Comparison of ENCODE assay signal across 11 mouse cellular contexts in the genomic region with DNA sequence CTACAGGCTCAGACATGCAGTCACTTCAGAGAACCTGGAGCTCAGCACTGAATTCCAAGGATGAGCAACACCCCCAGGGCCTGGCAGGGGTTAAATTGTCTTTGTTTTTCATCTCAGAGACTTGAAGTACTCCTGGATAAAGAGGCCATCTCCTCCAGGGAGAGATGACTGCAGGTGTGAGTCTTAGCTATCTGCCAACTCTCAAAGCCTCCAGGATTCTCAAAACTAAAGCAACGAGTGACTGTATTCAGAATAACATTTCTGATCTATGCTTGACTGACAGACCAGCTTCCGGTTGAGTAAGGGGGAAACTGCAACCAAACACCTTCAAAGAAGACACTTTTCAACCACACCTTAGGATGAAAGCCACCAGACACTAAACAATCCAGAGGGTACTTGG. TPM values are rescaled to one million over a fixed set of nuclear protein-coding genes. Genes with fewer than 3 reads are reported as not detected.
DNase-seq lines count a peak whose midpoint lies in the region; ATAC-seq and TF ChIP-seq lines count a peak whose summit lies in the region.
"Had no signal": no experiment of that assay in that cellular context is flagged by ENCODE, and none has a peak within 500 bp of the region (broad histone marks: within the 10 kb centered on the region; RNA-seq: fewer than 3 reads in every experiment).

No protein-coding gene starts in this region.

- H3K9me3 ChIP-seq in intestine, embryonic 15.5 days: no peaks in the 10 kb centered on the region
- no peaks in the 10 kb centered on the region for H3K9me3 ChIP-seq in intestine, embryonic 16.5 days (ENCODE audit: control insufficient read depth, low read length)
- H3K9me3 ChIP-seq in midbrain, embryonic 15.5 days: no peaks in the 10 kb centered on the region
- H3K9me3 ChIP-seq: embryonic facial prominence, embryonic 15.5 days; G1E had no signal

- H3K4me3 ChIP-seq in intestine, embryonic 15.5 days (replicated peaks): no peak overlapping the region
- H3K4me3 ChIP-seq in intestine, embryonic 16.5 days (ENCODE audit: low read length): no peak overlapping the region
- H3K4me3 ChIP-seq in midbrain, embryonic 15.5 days: no peak overlapping the region
- H3K4me3 ChIP-seq in layer of hippocampus, adult 2 months: no peak overlapping the region
- H3K4me3 ChIP-seq: embryonic facial prominence, embryonic 15.5 days had no signal

- H3K27ac ChIP-seq in intestine, embryonic 15.5 days: peak overlapping the region; percentile 33; the same call in 1 of the 2 replicates
- no peak overlapping the region for H3K27ac ChIP-seq in intestine, embryonic 16.5 days (ENCODE audit: low read length)
- H3K27ac ChIP-seq in midbrain, embryonic 15.5 days: no peak overlapping the region
- no peak overlapping the region for H3K27ac ChIP-seq in layer of hippocampus, adult 2 months
- H3K27ac ChIP-seq: embryonic facial prominence, embryonic 15.5 days had no signal

- H3K9ac ChIP-seq in intestine, embryonic 15.5 days: no peak overlapping the region
- H3K9ac ChIP-seq in intestine, embryonic 16.5 days (ENCODE audit: low read depth, low read length): no peak overlapping the region
- H3K9ac ChIP-seq in midbrain, embryonic 15.5 days: no peak overlapping the region
- H3K9ac ChIP-seq: embryonic facial prominence, embryonic 15.5 days had no signal

- 0 out of 2 replicates have a peak overlapping the region, but pooled peaks have one; percentile 9 for H3K4me2 ChIP-seq in intestine, embryonic 15.5 days (replicated peaks)
- H3K4me2 ChIP-seq in intestine, embryonic 16.5 days (ENCODE audit: low read depth, low read length): no peak overlapping the region
- peak overlapping the region; percentile 65; the same call in 1 of the 2 replicates for H3K4me2 ChIP-seq in midbrain, embryonic 15.5 days
- H3K4me2 ChIP-seq: embryonic facial prominence, embryonic 15.5 days had no signal

- H3K36me3 ChIP-seq in intestine, embryonic 15.5 days: no peaks in the 10 kb centered on the region
- H3K36me3 ChIP-seq in intestine, embryonic 16.5 days (ENCODE audit: control insufficient read depth, insufficient read depth, low read length): no peaks in the 10 kb centered on the region
- H3K36me3 ChIP-seq in midbrain, embryonic 15.5 days (replicated peaks): no peaks in the 10 kb centered on the region
- H3K36me3 ChIP-seq: embryonic facial prominence, embryonic 15.5 days had no signal

- H3K27me3 ChIP-seq in intestine, embryonic 15.5 days (replicated peaks): no peaks in the 10 kb centered on the region
- no peaks in the 10 kb centered on the region for H3K27me3 ChIP-seq in intestine, embryonic 16.5 days (replicated peaks; ENCODE audit: control insufficient read depth, insufficient read depth, low read length)
- H3K27me3 ChIP-seq in midbrain, embryonic 15.5 days (replicated peaks): 0 out of 2 replicates have a peak, but pooled peaks cover 3% of the 10 kb centered on the region

- WGBS in intestine, embryonic 15.5 days: 26% methylated on average over 2 of the region's 2 CpGs
- 30% methylated on average over 2 of the region's 2 CpGs for WGBS in intestine, embryonic 16.5 days
- WGBS in midbrain, embryonic 15.5 days: 55% methylated on average over 2 of the region's 2 CpGs

- TF ChIP-seq CTCF in layer of hippocampus, adult 2 months (conservative IDR thresholded peaks at IDR 0.05): no peak

- no peak for ATAC-seq in intestine, embryonic 15.5 days
- ATAC-seq in intestine, embryonic 16.5 days: no peak
- no peak for ATAC-seq in midbrain, embryonic 15.5 days (replicated peaks)
- no peak for ATAC-seq in megakaryocyte-erythroid progenitor cell, adult 5-6 weeks (replicated peaks; ENCODE audit: low FRiP score, low TSS enrichment, poor library complexity, severe bottlenecking)

- DNase-seq in CD4-positive helper T cell, adult 2 months (ENCODE audit: low read depth, low spot score): peak; percentile 82
- DNase-seq in fat pad, adult 2 months (ENCODE audit: extremely low read depth, low read depth, low spot score): peak; percentile 88
- no peak for DNase-seq in ovary, postnatal 36 days (ENCODE audit: low spot score)
- DNase-seq in layer of hippocampus, adult 2 months (ENCODE audit: low spot score in 2 of 2): no peak
- DNase-seq: layer of hippocampus, postnatal 36 days had no signal

- peaks cover 26% of the 10 kb centered on the region for H3K4me1 ChIP-seq in intestine, embryonic 15.5 days (replicated peaks)
- peaks cover 6% of the 10 kb centered on the region; the same call in 1 of the 2 replicates for H3K4me1 ChIP-seq in intestine, embryonic 16.5 days (ENCODE audit: control insufficient read depth, insufficient read depth, low read length)
- H3K4me1 ChIP-seq in midbrain, embryonic 15.5 days: peaks cover 28% of the 10 kb centered on the region

RNA-seq across cellular contexts. Expression of a gene that starts 1.9 kb away (rescaled TPM):
- 18.2 and 19.4 TPM in 2 replicates for polyA plus RNA-seq in intestine, embryonic 15.5 days (2015; fragmentation: Nextera tagmentation; extraction: Ambion mirVana)
- 13.7 TPM in 2 replicates for polyA plus RNA-seq in intestine, embryonic 16.5 days (2015; fragmentation: Nextera tagmentation; extraction: Ambion mirVana)
- polyA plus RNA-seq in midbrain, embryonic 15.5 days (2015; fragmentation: Nextera tagmentation; extraction: Ambion mirVana): 22.0 and 22.5 TPM in 2 replicates
- 135 and 191 TPM in 2 replicates for total RNA-seq in megakaryocyte-erythroid progenitor cell, adult 5-6 weeks (2014; fragmentation: Nextera tagmentation)
- total RNA-seq in megakaryocyte-erythroid progenitor cell, adult 5-6 weeks (2017): 76.4 and 185 TPM in 2 replicates
- 10 to 100 TPM; 19.9 to 22.3 TPM for total RNA-seq in layer of hippocampus, adult 2 months (2021)

RNA-seq across cellular contexts. Expression of a gene that starts 41.7 kb away (rescaled TPM):
- polyA plus RNA-seq in intestine, embryonic 15.5 days (2015; fragmentation: Nextera tagmentation; extraction: Ambion mirVana): 8.7 and 10.4 TPM in 2 replicates
- polyA plus RNA-seq in intestine, embryonic 16.5 days (2015; fragmentation: Nextera tagmentation; extraction: Ambion mirVana): 7.7 and 9.0 TPM in 2 replicates
- 46.5 and 49.4 TPM in 2 replicates for polyA plus RNA-seq in midbrain, embryonic 15.5 days (2015; fragmentation: Nextera tagmentation; extraction: Ambion mirVana)
- 2.1 and 8.1 TPM in 2 replicates for total RNA-seq in megakaryocyte-erythroid progenitor cell, adult 5-6 weeks (2014; fragmentation: Nextera tagmentation)
- total RNA-seq in megakaryocyte-erythroid progenitor cell, adult 5-6 weeks (2017): 0.99 and 1.0 TPM in 2 replicates
- 100 to 1,000 TPM; 154 to 156 TPM for total RNA-seq in layer of hippocampus, adult 2 months (2021)

Comparison
In these comparisons a context has a peak if more than half of its experiments do, and no peak if none do; other contexts are left out.
1. DNase-seq: peak in CD4-positive helper T cell, adult 2 months (single experiment) and fat pad, adult 2 months (single experiment); none in ovary, postnatal 36 days (single experiment) and layer of hippocampus, adult 2 months (0 of 2).